Mouse (Mus musculus) embryonic facial prominence, embryonic 11.5 days (tissue): ENCODE measurements at regions not wholly inside any gene's neighbourhood (a gene's known extent, or its start where the extent isn't known, plus 50 kb on each side); places are given as distances from the start of the nearest gene placed in this dataset.
"Not testable (repeated sequence)": the region's sequence is repeated elsewhere in the genome, so short reads cannot be mapped to it uniquely, and the experiment has no call there.

Experiments
- ATAC-seq: fragments of 200-750 bp; cut with Nextera tagmentation; replicated peaks from 2 replicates; pipeline ENCODE4 v1.8.0; 2017; ENCODE audit warnings: low read depth; ENCODE audit not compliant: insufficient number of reproducible peaks, low FRiP score, low TSS enrichment
- DNase-seq: peaks from one replicate; pipeline ENCODE4 v3.0.0-alpha.2; 2015; ENCODE audit warnings: low spot score
- H3K27ac ChIP-seq: fragments of 300-500 bp; sonication (generic); replicated peaks from 2 replicates; pipeline ENCODE4 v1.5.1; 2014; ENCODE audit warnings: mild to moderate bottlenecking, low read depth, low read length, control low read depth
- H3K27me3 ChIP-seq: fragments of 300-500 bp; sonication (generic); 2 replicates; pipeline ENCODE4 v1.6.1; 2014; ENCODE audit warnings: mild to moderate bottlenecking, low read length, moderate library complexity, mixed read lengths; ENCODE audit not compliant: control insufficient read depth, insufficient read depth
- H3K36me3 ChIP-seq: fragments of 300-500 bp; sonication (generic); replicated peaks from 2 replicates; pipeline ENCODE4 v1.6.1; 2014; ENCODE audit warnings: low read depth, mild to moderate bottlenecking, low read length, moderate library complexity, mixed read lengths; ENCODE audit not compliant: control insufficient read depth, insufficient read depth
- H3K4me1 ChIP-seq: fragments of 300-500 bp; sonication (generic); 2 replicates; pipeline ENCODE4 v1.6.1; 2014; ENCODE audit warnings: low read length, mixed read lengths; ENCODE audit not compliant: control insufficient read depth, insufficient read depth
- H3K4me2 ChIP-seq: fragments of 300-500 bp; sonication (generic); 2 replicates; pipeline ENCODE4 v1.6.1; 2014; ENCODE audit warnings: low read depth, mild to moderate bottlenecking, control low read depth, low read length, moderate library complexity
- H3K4me3 ChIP-seq: fragments of 300-500 bp; sonication (generic); 2 replicates; pipeline ENCODE4 v1.5.1; 2014; ENCODE audit warnings: low read depth, low read length, control low read depth
- H3K9ac ChIP-seq: fragments of 300-500 bp; sonication (generic); replicated peaks from 2 replicates; pipeline ENCODE4 v1.6.1; 2014; ENCODE audit warnings: mild to moderate bottlenecking, control low read depth, low read length
- H3K9me3 ChIP-seq: fragments of 300-500 bp; sonication (generic); replicated peaks from 2 replicates; pipeline ENCODE4 v1.6.1; 2016; ENCODE audit warnings: mild to moderate bottlenecking, low read length, inconsistent platforms, mixed read lengths; ENCODE audit not compliant: control insufficient read depth
- WGBS: fragments of 180-500 bp; shearing (Covaris S2); extraction: QIAGEN DNeasy Blood & Tissue Kit; methylation state at CpG from one replicate; pipeline ENCODE4 v1.1.7; 2014; 5-methylcytosine and 5-hydroxymethylcytosine counted together

DNA sequence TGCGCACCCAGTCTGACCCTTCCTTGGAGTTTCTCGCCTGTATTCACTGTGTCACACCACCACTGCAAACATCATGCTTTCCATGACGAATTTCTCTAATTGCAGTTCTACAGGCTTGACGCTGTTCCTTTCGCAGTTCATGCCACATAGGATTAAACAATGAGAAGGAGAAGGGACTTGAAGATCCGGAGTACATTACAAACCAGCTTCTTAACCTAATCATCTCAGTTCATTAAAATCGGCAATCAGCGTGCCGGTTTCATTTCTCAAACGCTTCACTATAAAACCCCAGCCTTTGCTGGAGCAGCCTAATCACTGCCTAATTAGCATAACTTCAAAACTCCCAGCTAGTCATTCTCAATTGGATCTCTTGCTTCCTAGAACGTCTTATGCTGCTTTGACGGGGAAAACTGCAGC is 196.5 kb upstream of the Slc7a11 start:
- 72% methylated on average over 12 of the region's 12 CpGs for WGBS

GRCm38 (mm10) chr3:50634457-50635075 is 191.2 kb upstream of the Slc7a11 start:
- no peak for ATAC-seq
- H3K36me3 ChIP-seq, result no peaks in the 10 kb centered on the region
- no peaks in the 10 kb centered on the region for H3K9me3 ChIP-seq
- DNase-seq, result no peak
- no peaks in the 10 kb centered on the region for H3K27me3 ChIP-seq
- no peak overlapping the region for H3K9ac ChIP-seq
- WGBS, result 81% methylated on average over 7 of the region's 7 CpGs
- H3K4me1 ChIP-seq, result no peaks in the 10 kb centered on the region
- H3K27ac ChIP-seq, result no peak overlapping the region
- no peak overlapping the region for H3K4me2 ChIP-seq
- no peak overlapping the region for H3K4me3 ChIP-seq

More for the DNA sequence above, 196.5 kb upstream of the Slc7a11 start:
- DNase-seq (peak; percentile 18), ATAC-seq (no peak)
- Histone ChIP-seq H3K36me3 (no peaks in the 10 kb centered on the region), H3K27me3 (no peaks in the 10 kb centered on the region), H3K4me1 (no peaks in the 10 kb centered on the region), H3K9me3 (no peaks in the 10 kb centered on the region), H3K4me2 (no peak overlapping the region), H3K4me3 (no peak overlapping the region), H3K27ac (no peak overlapping the region), H3K9ac (no peak overlapping the region)

- Histone ChIP-seq H3K9ac (no peak overlapping the region), H3K4me1 (no peaks in the 10 kb centered on the region), H3K27me3 (no peaks in the 10 kb centered on the region), H3K4me3 (no peak overlapping the region), H3K9me3 (no peaks in the 10 kb centered on the region), H3K4me2 (no peak overlapping the region), H3K36me3 (no peaks in the 10 kb centered on the region), H3K27ac (no peak overlapping the region)
- no peak for ATAC-seq
- DNase-seq, result no peak
These were observed 187.9 kb upstream of the Slc7a11 start for GRCm38 (mm10) chr3:50631286-50631685.

DNA sequence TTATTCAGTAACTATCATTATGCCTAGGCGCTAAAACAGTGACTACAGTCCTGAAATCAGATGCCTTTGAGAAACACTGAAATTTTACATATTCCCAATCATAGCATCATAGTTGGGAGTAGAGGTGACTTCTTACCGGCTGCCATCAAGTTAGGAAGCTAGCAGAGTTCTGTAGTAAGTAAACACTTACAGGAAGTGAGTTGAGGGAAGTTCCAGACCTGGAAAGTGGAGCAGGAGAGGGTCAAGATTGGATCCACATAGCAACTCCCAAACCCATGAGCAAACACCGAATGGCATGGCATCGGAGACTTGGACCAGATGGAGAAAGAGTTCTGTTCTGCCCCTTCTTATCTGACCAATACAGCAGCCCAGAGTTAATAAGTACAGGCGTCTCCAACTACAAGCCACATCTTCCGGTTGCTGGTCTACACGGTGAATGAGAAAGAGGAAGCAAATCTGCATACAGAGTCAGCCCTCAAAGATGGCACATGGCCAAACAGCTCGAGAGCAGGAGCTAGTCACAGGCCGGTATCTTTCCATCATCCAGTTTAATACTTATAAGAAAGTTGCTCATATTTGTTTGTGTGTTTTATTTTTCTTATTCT is 184.8 kb upstream of the Slc7a11 start:
- no peak overlapping the region for H3K27ac ChIP-seq
- no peak overlapping the region for H3K9ac ChIP-seq
- H3K27me3 ChIP-seq, result no peaks in the 10 kb centered on the region
- H3K4me2 ChIP-seq, result no peak overlapping the region
- no peak overlapping the region for H3K4me3 ChIP-seq
- no peaks in the 10 kb centered on the region for H3K36me3 ChIP-seq
- DNase-seq, result no peak
- H3K9me3 ChIP-seq, result no peaks in the 10 kb centered on the region
- 85% methylated on average over 9 of the region's 9 CpGs for WGBS
- H3K4me1 ChIP-seq, result no peaks in the 10 kb centered on the region
- no peak for ATAC-seq

GRCm38 (mm10) chr3:50621176-50621575 is 177.8 kb upstream of the Slc7a11 start:
- not testable (repeated sequence) for ATAC-seq, H3K9ac ChIP-seq, H3K4me2 ChIP-seq, H3K27ac ChIP-seq, H3K36me3 ChIP-seq, H3K9me3 ChIP-seq, H3K27me3 ChIP-seq, H3K4me1 ChIP-seq, DNase-seq, H3K4me3 ChIP-seq
- 67% methylated on average over 3 of the region's 3 CpGs for WGBS

GRCm38 (mm10) chr3:50619061-50619460 is 175.6 kb upstream of the Slc7a11 start:
- H3K4me2 ChIP-seq, result no peak overlapping the region
- WGBS, result 80% methylated on average over 6 of the region's 6 CpGs
- no peak overlapping the region for H3K27ac ChIP-seq
- no peak for DNase-seq
- no peaks in the 10 kb centered on the region for H3K4me1 ChIP-seq
- no peaks in the 10 kb centered on the region for H3K9me3 ChIP-seq
- H3K36me3 ChIP-seq, result no peaks in the 10 kb centered on the region
- H3K4me3 ChIP-seq, result no peak overlapping the region
- no peaks in the 10 kb centered on the region for H3K27me3 ChIP-seq
- no peak for ATAC-seq
- H3K9ac ChIP-seq, result no peak overlapping the region

- no peak for ATAC-seq
- Histone ChIP-seq H3K9me3 (no peaks in the 10 kb centered on the region), H3K36me3 (no peaks in the 10 kb centered on the region), H3K4me1 (no peaks in the 10 kb centered on the region), H3K4me3 (no peak overlapping the region), H3K4me2 (no peak overlapping the region), H3K27me3 (no peaks in the 10 kb centered on the region), H3K27ac (no peak overlapping the region), H3K9ac (no peak overlapping the region)
- WGBS, result 83% methylated on average over 8 of the region's 8 CpGs
- DNase-seq, result no peak
These were observed 172.2 kb upstream of the Slc7a11 start for GRCm38 (mm10) chr3:50615384-50616285.

DNA sequence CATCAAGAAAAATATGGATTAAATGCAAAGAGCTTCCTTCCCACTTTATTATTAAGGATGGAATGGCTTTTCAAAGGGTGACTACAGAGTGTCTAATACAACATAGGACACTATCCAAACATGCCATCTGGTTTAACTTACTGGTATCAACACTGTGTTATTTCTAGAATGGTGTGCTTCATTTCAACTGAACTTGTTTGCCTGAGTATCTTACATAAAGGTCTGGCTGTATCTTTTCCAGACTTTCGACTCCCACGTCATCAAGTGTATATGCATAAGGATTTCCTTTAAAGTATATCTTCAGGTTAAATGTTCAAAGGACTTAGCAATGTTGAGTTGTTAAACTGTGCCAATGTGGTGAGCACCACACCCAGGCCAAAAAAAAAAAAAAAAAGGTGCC is 169.6 kb upstream of the Slc7a11 start:
- no peak overlapping the region for H3K4me3 ChIP-seq
- DNase-seq (no peak), ATAC-seq (no peak)
- no peak overlapping the region for H3K4me2 ChIP-seq
- no peak overlapping the region for H3K27ac ChIP-seq
- WGBS, result 86% methylated on average over 2 of the region's 2 CpGs
- no peaks in the 10 kb centered on the region for H3K27me3 ChIP-seq
- H3K9ac ChIP-seq, result no peak overlapping the region
- no peaks in the 10 kb centered on the region for H3K9me3 ChIP-seq
- H3K36me3 ChIP-seq, result no peaks in the 10 kb centered on the region
- no peaks in the 10 kb centered on the region for H3K4me1 ChIP-seq
